Mouse (Mus musculus): ENCODE data around the gene Blm. TPM values are rescaled to one million over a fixed set of nuclear protein-coding genes. Genes with fewer than 3 reads are reported as not detected.

Gene Blm
- polyA plus RNA-seq, 1 experiment = 0.75 TPM

DNA sequence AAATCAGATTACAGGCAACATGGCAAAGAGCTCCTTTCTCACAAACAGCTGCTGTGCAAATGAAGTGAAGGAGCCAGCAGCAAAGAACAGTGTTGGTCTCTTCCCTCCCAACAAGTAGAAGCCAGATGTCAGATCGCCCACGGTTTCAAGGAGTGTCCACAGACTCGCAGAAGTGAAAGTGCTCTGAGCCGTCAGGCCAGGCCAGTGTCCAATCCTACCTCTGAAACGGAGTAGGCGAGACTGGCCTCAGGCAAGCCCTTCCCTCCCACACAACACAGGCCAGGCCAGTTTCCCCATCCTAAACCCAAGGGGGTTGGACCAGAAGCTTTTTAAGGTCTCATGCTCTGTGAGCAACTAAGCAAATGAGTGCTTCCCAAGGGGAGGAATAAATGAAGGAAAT is 77.7 kb downstream of the Blm start:
- Histone ChIP-seq H3K4me3 (replicated peaks; ENCODE audit: extremely low read depth, low read depth, low read length) (no peak overlapping the region), H3K4me1 (ENCODE audit: control insufficient read depth, insufficient read depth, low read length) (peaks cover 5% of the 10 kb centered on the region; the same call in 1 of the 2 replicates)
- TF ChIP-seq CTCF (IDR thresholded peaks at IDR 0.05; ENCODE audit: insufficient read depth, low read length) (no peak), POLR2A (IDR thresholded peaks at IDR 0.05; ENCODE audit: borderline replicate concordance, extremely low read depth, low read depth, low read length) (no peak)
- peak; percentile 43 for DNase-seq
- 41% methylated on average over 6 of the region's 6 CpGs for whole genome bisulfite sequencing

DNA sequence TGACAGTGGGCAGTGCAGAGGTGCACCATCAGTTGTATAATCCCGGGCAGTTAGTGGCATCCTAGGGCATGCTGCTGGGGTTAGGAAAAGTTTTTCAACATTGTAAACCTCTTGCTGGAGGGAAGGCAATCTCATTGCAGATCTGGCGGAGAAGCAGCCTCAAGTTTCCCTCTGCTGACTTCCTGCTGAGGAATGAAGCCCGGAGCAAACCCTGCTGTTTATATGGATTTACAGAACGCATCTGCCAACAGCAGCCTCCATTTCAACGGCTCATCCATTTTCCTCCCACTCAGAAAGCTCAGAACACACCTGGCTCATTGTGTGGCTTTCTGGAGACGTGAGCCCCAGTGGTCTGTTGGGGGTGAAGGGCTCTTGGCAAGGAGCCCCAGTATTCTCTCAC is 78.6 kb downstream of the Blm start:
- H3K4me3 ChIP-seq (replicated peaks; ENCODE audit: extremely low read depth, low read depth, low read length) = no peak overlapping the region
- DNase-seq = no peak
- TF ChIP-seq POLR2A (IDR thresholded peaks at IDR 0.05; ENCODE audit: borderline replicate concordance, extremely low read depth, low read depth, low read length) (no peak), CTCF (IDR thresholded peaks at IDR 0.05; ENCODE audit: insufficient read depth, low read length) (no peak)
- peaks cover 5% of the 10 kb centered on the region; the same call in 1 of the 2 replicates for H3K4me1 ChIP-seq (ENCODE audit: control insufficient read depth, insufficient read depth, low read length)
- 50% methylated on average over 6 of the region's 6 CpGs for WGBS

DNA sequence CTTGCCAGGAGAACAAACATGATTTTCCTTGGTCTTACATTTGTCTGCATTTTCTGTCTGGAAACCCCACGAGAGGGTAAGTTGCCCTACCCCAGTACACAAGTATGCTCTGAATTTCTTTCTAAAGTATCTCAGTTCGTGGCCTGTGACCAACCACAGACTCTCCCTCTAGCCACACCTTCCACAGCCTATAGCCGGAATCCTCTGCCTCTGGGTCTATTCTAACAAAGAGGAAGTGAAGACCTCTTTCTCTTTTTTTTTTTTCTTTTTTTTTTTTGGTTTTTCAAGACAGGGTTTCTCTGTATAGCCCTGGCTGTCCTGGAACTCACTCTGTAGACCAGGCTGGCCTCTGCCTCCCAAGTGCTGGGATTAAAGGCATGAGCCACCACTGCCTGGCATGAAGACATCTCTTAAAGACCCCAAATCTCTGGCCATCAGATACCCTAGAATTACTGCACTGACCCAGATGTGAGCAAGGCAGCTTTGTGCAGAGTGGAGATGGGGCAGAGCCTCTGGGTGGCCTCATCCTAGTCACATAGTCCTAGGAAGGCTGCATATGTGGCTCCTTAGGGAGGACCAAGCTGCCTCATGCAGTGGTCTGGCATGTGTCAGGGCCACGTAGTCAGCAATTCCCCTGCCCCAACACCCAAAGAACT is 79.3 kb downstream of the Blm start:
- Histone ChIP-seq H3K4me3 (replicated peaks; ENCODE audit: extremely low read depth, low read depth, low read length) (no peak overlapping the region), H3K4me1 (ENCODE audit: control insufficient read depth, insufficient read depth, low read length) (peaks cover 5% of the 10 kb centered on the region; the same call in 1 of the 2 replicates)
- WGBS = 67% methylated on average over 4 of the region's 4 CpGs
- DNase-seq = no peak
- TF ChIP-seq POLR2A (IDR thresholded peaks at IDR 0.05; ENCODE audit: borderline replicate concordance, extremely low read depth, low read depth, low read length) = no peak
- TF ChIP-seq CTCF (IDR thresholded peaks at IDR 0.05; ENCODE audit: insufficient read depth, low read length) = no peak

DNA sequence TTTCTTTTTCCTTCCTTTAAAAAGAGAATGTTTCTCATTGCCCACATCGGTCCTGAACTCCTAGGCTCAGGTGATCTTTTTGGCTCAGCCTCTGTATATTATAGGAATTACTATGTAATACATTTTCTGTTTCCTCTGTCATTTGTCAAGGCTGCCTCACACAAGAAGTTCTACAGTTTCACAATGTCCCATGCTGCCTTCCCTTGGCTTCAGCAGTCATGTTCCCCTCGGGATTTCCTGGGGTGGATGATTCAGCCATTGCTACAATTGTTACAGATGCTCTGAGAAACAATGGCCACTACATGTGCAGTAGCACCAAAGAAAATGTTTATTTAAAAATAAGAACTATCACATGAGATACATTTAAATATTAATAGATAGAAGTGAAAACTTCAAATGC is 80.1 kb downstream of the Blm start:
- TF ChIP-seq CTCF (IDR thresholded peaks at IDR 0.05; ENCODE audit: insufficient read depth, low read length) (no peak), POLR2A (IDR thresholded peaks at IDR 0.05; ENCODE audit: borderline replicate concordance, extremely low read depth, low read depth, low read length) (no peak)
- Histone ChIP-seq H3K4me3 (replicated peaks; ENCODE audit: extremely low read depth, low read depth, low read length) (no peak overlapping the region), H3K4me1 (ENCODE audit: control insufficient read depth, insufficient read depth, low read length) (peaks cover 5% of the 10 kb centered on the region; the same call in 1 of the 2 replicates)
- WGBS = 46% methylated on average over 2 of the region's 2 CpGs
- DNase-seq = no peak

DNA sequence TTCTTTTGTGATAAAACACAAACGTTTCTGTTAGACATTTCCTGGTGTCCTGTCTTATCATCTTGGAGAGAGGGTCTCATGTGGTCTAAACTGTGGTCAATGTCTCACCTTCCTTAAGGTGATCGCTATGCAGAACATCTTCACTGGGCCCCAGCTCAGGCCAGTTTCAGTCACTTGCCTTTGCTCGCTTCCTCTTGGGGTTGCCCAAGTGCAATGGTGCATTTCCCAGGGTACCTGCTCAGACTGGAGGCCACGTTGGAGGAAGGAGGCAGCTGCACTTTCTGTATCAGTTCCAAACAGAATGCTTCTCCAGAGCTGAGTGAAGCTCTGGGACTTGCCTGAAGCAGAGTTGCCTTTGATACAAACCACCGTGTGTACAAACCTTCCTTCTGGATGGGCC is 80.9 kb downstream of the Blm start:
- WGBS = 79% methylated on average over 5 of the region's 5 CpGs
- TF ChIP-seq CTCF (IDR thresholded peaks at IDR 0.05; ENCODE audit: insufficient read depth, low read length) (no peak), POLR2A (IDR thresholded peaks at IDR 0.05; ENCODE audit: borderline replicate concordance, extremely low read depth, low read depth, low read length) (no peak)
- Histone ChIP-seq H3K4me1 (ENCODE audit: control insufficient read depth, insufficient read depth, low read length) (peaks cover 5% of the 10 kb centered on the region; the same call in 1 of the 2 replicates), H3K4me3 (replicated peaks; ENCODE audit: extremely low read depth, low read depth, low read length) (no peak overlapping the region)
- no peak for DNase-seq

DNA sequence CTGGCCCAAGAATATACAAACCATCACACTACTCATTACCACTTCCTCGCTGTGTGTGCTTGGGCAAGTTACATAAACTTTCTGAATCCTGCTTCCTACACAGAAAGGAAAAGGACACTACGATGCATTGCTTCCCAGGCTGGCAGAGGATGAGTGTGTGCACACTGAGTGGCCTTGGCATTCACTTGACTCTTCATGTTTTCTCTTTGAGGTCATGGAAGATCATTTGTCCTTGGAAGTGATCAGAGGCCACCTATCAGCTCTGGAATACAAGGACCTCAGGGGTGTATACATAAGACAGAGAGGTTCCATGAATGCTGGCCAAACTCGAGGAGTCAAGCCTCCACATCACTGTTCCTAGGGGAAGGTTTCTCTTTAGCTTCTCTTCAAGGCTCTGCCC is 81.8 kb downstream of the Blm start:
- no peak for DNase-seq
- Histone ChIP-seq H3K4me3 (replicated peaks; ENCODE audit: extremely low read depth, low read depth, low read length) (no peak overlapping the region), H3K4me1 (ENCODE audit: control insufficient read depth, insufficient read depth, low read length) (peaks cover 5% of the 10 kb centered on the region; the same call in 1 of the 2 replicates)
- WGBS = 64% methylated on average over 3 of the region's 3 CpGs
- TF ChIP-seq CTCF (IDR thresholded peaks at IDR 0.05; ENCODE audit: insufficient read depth, low read length) (no peak), POLR2A (IDR thresholded peaks at IDR 0.05; ENCODE audit: borderline replicate concordance, extremely low read depth, low read depth, low read length) (no peak)

DNA sequence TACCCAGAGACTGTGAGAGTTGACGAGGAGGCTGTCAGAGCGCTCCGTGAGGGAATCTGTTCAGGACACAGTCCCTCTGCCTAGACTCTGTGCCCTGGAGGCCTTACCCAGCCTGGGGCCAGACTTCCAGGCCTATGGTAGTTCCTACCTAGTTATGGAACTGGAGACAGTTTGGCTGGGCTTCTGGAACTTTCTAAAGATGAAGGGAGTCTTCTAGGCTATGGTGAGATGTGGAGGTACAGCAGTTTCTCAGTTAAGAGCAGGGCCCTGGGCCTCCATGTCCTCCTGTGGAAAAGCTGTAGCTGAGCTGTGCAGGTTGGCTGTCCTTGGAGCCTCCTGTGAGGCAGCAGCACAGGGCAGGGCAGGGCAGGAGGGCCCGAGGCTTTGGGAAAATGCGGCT is 82.7 kb downstream of the Blm start:
- TF ChIP-seq POLR2A (IDR thresholded peaks at IDR 0.05; ENCODE audit: borderline replicate concordance, extremely low read depth, low read depth, low read length) (no peak), CTCF (IDR thresholded peaks at IDR 0.05; ENCODE audit: insufficient read depth, low read length) (no peak)
- Histone ChIP-seq H3K4me3 (replicated peaks; ENCODE audit: extremely low read depth, low read depth, low read length) (no peak overlapping the region), H3K4me1 (ENCODE audit: control insufficient read depth, insufficient read depth, low read length) (no peaks in the 10 kb centered on the region)
- WGBS = 93% methylated on average over 5 of the region's 5 CpGs
- no peak for DNase-seq

DNA sequence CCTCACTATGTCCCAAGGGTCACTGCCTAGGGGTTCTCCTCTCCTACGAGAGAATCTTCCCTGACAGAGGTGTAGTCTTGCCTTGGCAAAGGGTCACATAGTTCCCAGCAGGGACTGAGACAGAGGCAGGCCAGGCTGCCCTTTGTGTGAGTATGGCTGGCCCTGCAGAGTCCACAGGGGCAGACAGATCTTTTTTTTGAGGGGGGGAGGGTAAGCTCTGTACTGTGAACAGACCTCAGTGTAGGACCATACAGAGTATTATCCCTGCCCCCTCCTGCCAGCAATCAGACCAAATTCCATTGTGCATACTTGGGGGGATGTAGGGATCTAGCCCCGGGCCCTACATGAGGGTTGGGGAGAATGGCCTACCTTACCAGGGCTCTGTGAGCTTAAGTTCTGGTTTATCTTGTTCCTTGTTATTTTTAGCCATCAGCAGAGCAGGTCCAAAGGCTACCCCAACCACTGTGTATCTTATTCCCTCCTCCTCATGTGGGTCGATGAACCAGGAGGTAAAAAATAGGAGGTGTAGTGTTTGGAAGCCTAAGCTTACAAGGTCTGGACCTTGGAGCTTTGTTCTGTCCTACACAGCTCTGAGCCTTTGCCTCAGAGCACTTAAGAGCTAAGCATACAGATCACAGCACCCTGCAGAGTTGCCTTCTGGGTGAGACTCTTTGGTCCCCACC is 83.2 kb downstream of the Blm start:
- H3K4me1 ChIP-seq (ENCODE audit: control insufficient read depth, insufficient read depth, low read length) = no peaks in the 10 kb centered on the region
- H3K4me3 ChIP-seq (replicated peaks; ENCODE audit: extremely low read depth, low read depth, low read length) = no peak overlapping the region
- TF ChIP-seq CTCF (IDR thresholded peaks at IDR 0.05; ENCODE audit: insufficient read depth, low read length) = no peak
- no peak for TF ChIP-seq POLR2A (IDR thresholded peaks at IDR 0.05; ENCODE audit: borderline replicate concordance, extremely low read depth, low read depth, low read length)
- WGBS = 75% methylated on average over 3 of the region's 3 CpGs
- no peak for DNase-seq

DNA sequence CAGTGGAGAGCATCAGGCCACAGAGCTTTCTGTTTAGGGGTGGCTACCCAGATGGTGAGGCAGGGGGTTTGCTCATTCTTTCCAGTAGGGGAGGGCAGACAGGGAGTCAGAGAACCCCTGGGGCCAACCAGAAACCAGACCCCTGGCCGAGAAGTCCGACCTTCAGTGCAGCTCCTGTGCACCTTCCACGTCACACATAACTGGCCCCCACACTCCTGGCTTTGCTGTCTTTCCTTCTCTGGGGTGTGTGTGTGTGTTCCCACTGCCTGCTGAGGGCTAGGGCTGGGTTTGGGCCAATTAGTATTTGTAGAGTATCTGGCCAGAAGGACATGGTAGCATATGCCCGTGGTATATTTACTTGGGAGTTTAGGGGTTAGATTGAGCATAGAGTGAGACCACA is 84.6 kb downstream of the Blm start:
- peaks cover 8% of the 10 kb centered on the region for H3K4me1 ChIP-seq (ENCODE audit: control insufficient read depth, insufficient read depth, low read length)
- WGBS = 83% methylated on average over 4 of the region's 4 CpGs
- no peak for DNase-seq
- TF ChIP-seq CTCF (IDR thresholded peaks at IDR 0.05; ENCODE audit: insufficient read depth, low read length) (no peak), POLR2A (IDR thresholded peaks at IDR 0.05; ENCODE audit: borderline replicate concordance, extremely low read depth, low read depth, low read length) (no peak)
- H3K4me3 ChIP-seq (replicated peaks; ENCODE audit: extremely low read depth, low read depth, low read length) = no peak overlapping the region

DNA sequence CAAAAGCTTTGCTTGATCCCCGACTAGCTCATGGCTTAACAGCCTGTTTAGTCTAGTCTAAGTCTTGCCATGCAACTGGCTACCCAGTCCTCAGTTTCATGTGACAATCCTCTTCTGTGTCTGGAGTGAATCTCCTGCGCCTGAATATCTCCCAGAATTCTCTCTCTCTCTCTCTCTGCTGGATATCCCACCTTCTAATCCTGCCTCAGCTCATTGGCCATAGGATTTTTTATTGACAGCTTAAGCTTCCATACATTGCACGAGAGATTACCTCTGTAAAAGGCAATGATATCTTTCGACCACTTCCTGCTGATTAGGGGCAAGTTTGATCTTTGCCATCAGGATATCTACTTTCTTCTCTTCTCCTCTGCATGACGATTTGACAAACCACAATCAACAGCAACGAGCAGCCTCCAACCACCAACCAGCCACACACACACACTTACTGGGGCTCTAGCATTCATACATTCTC is 85.3 kb downstream of the Blm start:
- no peak for TF ChIP-seq POLR2A (IDR thresholded peaks at IDR 0.05; ENCODE audit: borderline replicate concordance, extremely low read depth, low read depth, low read length)
- TF ChIP-seq CTCF (IDR thresholded peaks at IDR 0.05; ENCODE audit: insufficient read depth, low read length) = no peak
- DNase-seq = no peak
- Histone ChIP-seq H3K4me3 (replicated peaks; ENCODE audit: extremely low read depth, low read depth, low read length) (no peak overlapping the region), H3K4me1 (ENCODE audit: control insufficient read depth, insufficient read depth, low read length) (peaks cover 15% of the 10 kb centered on the region)
- 82% methylated on average over 6 of the region's 6 CpGs for WGBS

All from lung, adult 2 months (tissue).